Mouse (Mus musculus): Measurements from ENCODE around the gene Laptm5. TPM values are rescaled to one million over a fixed set of nuclear protein-coding genes. Genes with fewer than 3 reads are reported as not detected.

Laptm5 gene
- polyA plus RNA-seq, 1 experiment from 2014 or later: 25.9 TPM

DNA sequence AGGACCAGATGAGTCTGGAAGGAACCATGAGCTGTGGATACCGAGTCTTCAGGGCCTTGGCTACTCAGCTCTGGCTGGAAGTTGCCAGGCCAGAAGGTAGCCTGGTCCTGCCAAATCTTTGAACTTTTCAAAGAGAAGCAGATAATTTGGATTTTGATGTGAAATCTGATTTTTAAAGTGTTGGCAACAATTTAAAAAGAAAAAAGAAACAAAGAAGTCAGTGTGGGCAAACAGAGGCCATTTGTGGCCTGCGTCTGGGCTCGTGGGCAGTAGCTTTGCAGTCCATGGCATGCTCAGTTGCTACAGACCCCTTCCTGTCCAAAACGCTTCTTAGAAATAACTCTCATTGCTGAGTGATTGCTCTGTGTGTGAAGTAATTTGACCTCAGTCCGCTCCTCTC is 31.6 kb upstream of the Laptm5 start:
- Histone ChIP-seq H3K4me3 (no peak overlapping the region), H3K36me3 (no peaks in the 10 kb centered on the region), H3K4me2 (no peak overlapping the region), H3K4me1 (peaks cover 32% of the 10 kb centered on the region), H3K27ac (replicated peaks) (no peak overlapping the region), H3K9ac (no peak overlapping the region), H3K27me3 (replicated peaks) (peaks cover 15% of the 10 kb centered on the region), H3K9me3 (no peaks in the 10 kb centered on the region)
- WGBS: 59% methylated on average over 5 of the region's 5 CpGs
- ATAC-seq (ENCODE audit: extremely low read depth, insufficient number of reproducible peaks, low FRiP score, low TSS enrichment): no peak

DNA sequence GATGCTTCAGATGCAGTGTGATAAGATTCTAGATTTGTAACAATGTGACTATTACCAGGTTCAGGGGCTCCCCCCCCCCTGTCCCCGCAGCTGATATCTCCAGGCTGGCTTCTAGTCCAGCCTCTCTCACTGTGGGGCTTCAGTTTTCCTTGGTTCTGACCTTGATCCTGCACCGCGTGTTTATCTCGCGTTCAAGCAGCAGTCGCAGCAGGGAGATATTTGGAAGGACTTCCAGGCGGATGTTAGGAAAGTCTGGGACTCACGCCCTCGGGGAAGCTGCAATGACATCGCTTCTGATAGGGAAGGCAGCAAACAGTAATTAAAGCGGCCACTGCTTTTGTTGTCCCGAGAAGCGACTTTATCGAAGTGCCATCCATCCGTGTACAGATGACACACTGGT is 30.2 kb upstream of the Laptm5 start:
- no peak overlapping the region for H3K4me2 ChIP-seq
- H3K9ac ChIP-seq: 0 out of 2 replicates have a peak overlapping the region, but pooled peaks have one; percentile 15
- 32% methylated on average over 15 of the region's 15 CpGs for WGBS
- H3K4me1 ChIP-seq: peaks cover 31% of the 10 kb centered on the region
- H3K27ac ChIP-seq (replicated peaks): no peak overlapping the region
- H3K9me3 ChIP-seq: no peaks in the 10 kb centered on the region
- peaks cover 9% of the 10 kb centered on the region for H3K27me3 ChIP-seq (replicated peaks)
- no peak overlapping the region for H3K4me3 ChIP-seq
- H3K36me3 ChIP-seq: no peaks in the 10 kb centered on the region
- ATAC-seq (ENCODE audit: extremely low read depth, insufficient number of reproducible peaks, low FRiP score, low TSS enrichment): no peak

DNA sequence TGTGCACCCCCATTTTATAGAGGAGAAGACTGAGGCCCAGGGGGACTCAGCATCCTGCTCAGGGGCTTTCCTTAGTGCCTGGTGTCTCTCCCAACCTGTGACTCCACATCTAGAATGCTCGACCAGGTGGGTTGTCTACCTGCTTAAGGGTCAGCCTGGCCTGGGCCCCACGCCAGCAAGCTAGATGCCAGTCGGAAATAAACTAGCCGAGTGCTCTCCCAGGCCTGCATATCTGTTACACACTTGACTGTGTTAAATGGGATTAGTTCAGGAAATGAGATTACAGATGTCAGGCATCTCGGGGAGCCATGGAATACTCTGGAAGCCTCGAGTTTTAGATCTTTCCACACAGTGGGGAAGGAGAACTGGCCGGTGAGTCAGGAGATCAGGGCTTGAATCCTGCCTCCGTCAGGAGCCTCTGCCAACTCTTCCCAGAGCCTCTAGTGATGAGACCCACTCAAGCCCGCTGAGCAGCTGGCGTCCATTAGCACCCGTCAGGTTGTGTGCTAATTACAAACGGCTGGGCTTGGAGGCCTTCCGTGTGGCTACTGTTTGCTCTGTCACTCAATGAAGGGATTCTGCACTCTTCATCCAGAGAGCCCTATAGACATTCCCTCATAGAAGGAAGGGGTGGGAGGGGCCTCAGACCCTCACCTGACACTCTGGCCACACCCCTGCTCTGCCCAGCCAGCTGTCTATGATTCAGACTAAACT is 28.9 kb upstream of the Laptm5 start:
- Histone ChIP-seq H3K27me3 (replicated peaks) (peaks cover 13% of the 10 kb centered on the region), H3K4me2 (no peak overlapping the region), H3K4me3 (no peak overlapping the region), H3K27ac (replicated peaks) (no peak overlapping the region), H3K9me3 (no peaks in the 10 kb centered on the region), H3K9ac (no peak overlapping the region), H3K4me1 (peaks cover 24% of the 10 kb centered on the region), H3K36me3 (no peaks in the 10 kb centered on the region)
- no peak for ATAC-seq (ENCODE audit: extremely low read depth, insufficient number of reproducible peaks, low FRiP score, low TSS enrichment)
- WGBS: 20% methylated on average over 13 of the region's 13 CpGs

DNA sequence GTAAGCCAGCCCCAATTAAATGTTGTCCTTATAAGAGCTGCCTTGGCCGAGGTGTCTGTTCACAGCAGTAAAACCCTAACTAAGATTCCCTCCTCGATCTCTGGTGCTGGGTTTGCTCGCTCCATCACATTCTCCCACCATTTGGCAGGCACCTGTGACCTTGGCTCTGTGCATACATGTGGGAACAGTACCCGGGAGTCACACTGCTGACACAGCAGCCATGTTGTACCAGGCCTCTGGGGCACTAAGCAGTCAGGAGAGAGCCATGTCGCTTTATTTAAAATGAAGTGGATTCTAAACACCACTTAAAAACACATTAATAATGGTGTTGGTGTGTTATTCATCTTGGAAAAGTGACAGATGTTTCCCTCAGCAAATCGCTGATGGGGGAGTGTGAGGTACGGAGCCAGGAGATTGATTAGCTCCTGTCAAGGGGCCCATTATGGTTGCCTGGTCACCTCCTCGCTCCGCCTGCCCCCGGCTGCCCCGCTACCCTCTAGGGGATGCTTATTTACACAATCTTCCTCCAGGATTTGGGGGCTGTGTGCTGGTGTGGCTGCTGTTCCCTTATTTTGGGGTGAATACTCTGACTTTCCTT is 25.7 kb upstream of the Laptm5 start:
- no peak overlapping the region for H3K4me3 ChIP-seq
- no peak overlapping the region for H3K9ac ChIP-seq
- H3K27me3 ChIP-seq (replicated peaks): 0 out of 2 replicates have a peak, but pooled peaks cover 4% of the 10 kb centered on the region
- no peak overlapping the region for H3K27ac ChIP-seq (replicated peaks)
- H3K36me3 ChIP-seq: no peaks in the 10 kb centered on the region
- no peak overlapping the region for H3K4me2 ChIP-seq
- 62% methylated on average over 11 of the region's 11 CpGs for WGBS
- no peaks in the 10 kb centered on the region for H3K9me3 ChIP-seq
- H3K4me1 ChIP-seq: peaks cover 31% of the 10 kb centered on the region
- ATAC-seq (ENCODE audit: extremely low read depth, insufficient number of reproducible peaks, low FRiP score, low TSS enrichment): no peak

DNA sequence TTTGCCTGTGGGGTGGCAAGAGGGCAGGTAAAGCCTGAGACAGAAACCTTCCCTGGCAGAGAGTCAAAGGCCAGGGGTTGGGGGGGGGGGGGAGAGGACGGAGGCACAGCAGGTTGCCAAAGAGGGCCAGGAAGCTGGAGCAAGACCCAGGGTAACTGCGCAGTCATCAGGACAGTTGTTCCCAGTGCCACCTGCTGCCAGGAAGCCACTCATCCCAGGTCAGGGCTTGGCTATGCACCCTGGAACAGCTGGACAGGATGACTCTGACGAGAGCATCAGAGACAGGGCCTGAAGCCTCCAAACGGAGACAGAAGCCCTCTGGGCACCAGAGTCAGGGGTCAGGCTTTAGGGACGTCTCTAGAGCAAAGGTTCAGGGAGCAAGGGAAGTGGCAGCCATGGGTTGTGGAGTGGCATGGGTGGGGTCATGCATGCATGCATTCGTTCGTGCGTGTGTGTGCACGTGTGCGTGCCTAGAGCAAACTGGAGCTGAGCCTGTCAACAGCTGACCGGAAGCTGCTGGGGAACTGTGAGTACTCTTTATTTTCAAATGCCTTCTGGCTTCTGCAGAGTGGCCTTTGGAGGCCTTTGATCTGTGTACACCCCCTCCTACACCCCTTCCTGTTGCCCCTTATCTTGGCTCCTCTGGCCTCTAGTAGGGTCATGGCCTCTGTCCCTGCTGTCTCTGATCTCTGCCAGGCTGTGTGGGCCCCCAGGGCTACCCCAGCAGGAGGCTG is 23.0 kb upstream of the Laptm5 start:
- Histone ChIP-seq H3K36me3 (no peaks in the 10 kb centered on the region), H3K9me3 (no peaks in the 10 kb centered on the region), H3K27ac (replicated peaks) (no peak overlapping the region), H3K9ac (no peak overlapping the region), H3K4me2 (no peak overlapping the region), H3K4me3 (no peak overlapping the region), H3K27me3 (replicated peaks) (peaks cover 4% of the 10 kb centered on the region; the same call in 1 of the 2 replicates), H3K4me1 (peaks cover 13% of the 10 kb centered on the region)
- WGBS: 29% methylated on average over 11 of the region's 11 CpGs
- no peak for ATAC-seq (ENCODE audit: extremely low read depth, insufficient number of reproducible peaks, low FRiP score, low TSS enrichment)

DNA sequence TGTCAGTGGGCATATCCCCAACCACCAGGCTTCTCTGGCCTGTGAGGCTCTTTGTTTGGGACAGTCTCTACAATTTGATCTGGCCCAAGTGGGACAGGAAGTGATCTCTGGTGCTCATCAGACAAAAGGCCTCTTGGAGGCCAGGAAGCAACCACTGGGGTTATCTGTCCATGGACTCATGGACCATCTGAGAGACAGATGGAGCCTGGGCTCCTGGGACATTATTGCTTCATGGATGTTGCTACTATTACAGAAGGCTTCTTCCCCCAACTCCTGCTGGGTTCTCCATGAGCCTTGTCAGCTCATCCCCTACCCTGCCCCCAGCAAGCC is 22.4 kb upstream of the Laptm5 start:
- peaks cover 4% of the 10 kb centered on the region; the same call in 1 of the 2 replicates for H3K27me3 ChIP-seq (replicated peaks)
- H3K4me2 ChIP-seq: no peak overlapping the region
- no peak overlapping the region for H3K9ac ChIP-seq
- H3K9me3 ChIP-seq: no peaks in the 10 kb centered on the region
- H3K27ac ChIP-seq (replicated peaks): no peak overlapping the region
- ATAC-seq (ENCODE audit: extremely low read depth, insufficient number of reproducible peaks, low FRiP score, low TSS enrichment): no peak
- peaks cover 13% of the 10 kb centered on the region for H3K4me1 ChIP-seq
- H3K36me3 ChIP-seq: no peaks in the 10 kb centered on the region
- no peak overlapping the region for H3K4me3 ChIP-seq

DNA sequence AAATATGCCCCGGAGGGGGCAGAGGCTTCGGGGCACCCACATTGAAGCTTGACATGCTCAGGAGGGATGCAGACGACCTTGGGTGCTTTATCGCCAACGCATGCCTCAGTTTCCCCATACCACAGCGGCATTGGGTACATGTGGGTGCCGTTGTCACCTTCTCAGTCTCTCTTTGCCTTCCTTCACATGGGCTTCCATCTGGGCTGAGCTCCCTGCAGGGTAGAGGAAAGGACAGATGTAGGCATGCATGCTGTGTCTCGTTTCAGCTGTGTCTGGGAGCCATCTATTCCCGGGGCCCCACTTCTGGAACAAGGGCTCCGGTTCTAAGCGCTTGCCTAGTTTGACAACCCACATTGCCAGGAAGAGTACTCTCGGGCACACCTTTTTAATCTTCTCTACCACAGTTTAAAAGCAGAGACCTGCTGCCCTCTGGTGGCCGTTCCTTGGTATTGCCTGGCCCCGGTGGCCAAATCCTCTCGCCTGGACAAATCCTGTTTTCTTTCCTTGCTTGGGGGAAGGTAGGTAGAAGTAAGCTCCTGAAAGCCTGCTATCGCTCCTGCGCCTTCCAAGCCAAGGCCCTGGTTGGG is 20.8 kb upstream of the Laptm5 start:
- Histone ChIP-seq H3K4me1 (peaks cover 13% of the 10 kb centered on the region), H3K9ac (no peak overlapping the region), H3K27me3 (replicated peaks) (peaks cover 4% of the 10 kb centered on the region; the same call in 1 of the 2 replicates), H3K36me3 (no peaks in the 10 kb centered on the region), H3K4me3 (no peak overlapping the region), H3K4me2 (no peak overlapping the region), H3K27ac (replicated peaks) (no peak overlapping the region), H3K9me3 (no peaks in the 10 kb centered on the region)
- no peak for ATAC-seq (ENCODE audit: extremely low read depth, insufficient number of reproducible peaks, low FRiP score, low TSS enrichment)
- 28% methylated on average over 17 of the region's 17 CpGs for WGBS

DNA sequence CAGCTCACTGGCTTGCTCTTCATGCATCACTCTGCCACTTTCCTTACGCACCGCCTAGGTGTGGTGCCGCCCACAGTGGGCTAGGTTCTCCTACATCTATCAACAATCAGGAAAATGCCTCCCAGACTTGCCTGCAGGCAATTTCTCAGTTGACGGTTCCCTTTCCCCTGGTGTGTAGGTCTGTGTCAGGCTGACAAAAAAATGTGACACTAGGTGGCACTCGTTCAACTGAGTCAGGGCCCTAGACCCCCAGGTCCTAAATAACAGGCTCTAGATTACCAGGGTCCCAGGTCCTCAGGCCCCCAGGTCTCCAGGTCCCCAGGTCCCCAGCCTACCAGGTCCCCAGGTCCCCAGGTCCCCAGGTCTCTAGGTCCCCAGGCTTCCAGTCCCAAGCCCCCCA is 19.2 kb upstream of the Laptm5 start:
- WGBS: 53% methylated on average over 5 of the region's 5 CpGs
- Histone ChIP-seq H3K27ac (replicated peaks) (no peak overlapping the region), H3K9ac (no peak overlapping the region), H3K4me1 (peaks cover 13% of the 10 kb centered on the region), H3K4me3 (no peak overlapping the region), H3K4me2 (no peak overlapping the region), H3K36me3 (no peaks in the 10 kb centered on the region), H3K27me3 (replicated peaks) (no peaks in the 10 kb centered on the region; the same call in 1 of the 2 replicates), H3K9me3 (no peaks in the 10 kb centered on the region)
- no peak for ATAC-seq (ENCODE audit: extremely low read depth, insufficient number of reproducible peaks, low FRiP score, low TSS enrichment)

DNA sequence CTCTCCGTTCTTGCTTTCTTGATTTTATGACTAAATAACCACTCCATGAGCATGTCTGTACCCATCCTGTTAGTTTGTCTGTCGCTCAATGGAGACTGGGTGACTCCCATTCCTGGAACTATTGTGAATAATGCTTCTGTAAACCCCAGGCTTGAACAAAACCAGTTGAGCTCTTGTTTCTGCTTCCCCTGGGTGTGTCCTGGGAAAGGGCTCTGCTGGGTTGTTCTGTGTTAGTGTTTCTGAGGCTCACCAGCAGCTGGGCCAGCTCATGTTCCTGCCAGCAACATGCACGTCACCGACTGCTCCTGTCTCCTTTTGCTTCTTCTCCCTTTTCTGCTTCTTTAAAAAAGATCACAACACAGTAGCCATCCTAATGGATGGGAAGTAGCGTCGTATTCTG is 17.2 kb upstream of the Laptm5 start:
- Histone ChIP-seq H3K36me3 (no peaks in the 10 kb centered on the region), H3K27ac (replicated peaks) (no peak overlapping the region), H3K4me2 (no peak overlapping the region), H3K9ac (no peak overlapping the region), H3K4me3 (no peak overlapping the region), H3K4me1 (peaks cover 14% of the 10 kb centered on the region), H3K27me3 (replicated peaks) (no peaks in the 10 kb centered on the region; the same call in 1 of the 2 replicates), H3K9me3 (no peaks in the 10 kb centered on the region)
- no peak for ATAC-seq (ENCODE audit: extremely low read depth, insufficient number of reproducible peaks, low FRiP score, low TSS enrichment)
- 75% methylated on average over 6 of the region's 6 CpGs for WGBS

DNA sequence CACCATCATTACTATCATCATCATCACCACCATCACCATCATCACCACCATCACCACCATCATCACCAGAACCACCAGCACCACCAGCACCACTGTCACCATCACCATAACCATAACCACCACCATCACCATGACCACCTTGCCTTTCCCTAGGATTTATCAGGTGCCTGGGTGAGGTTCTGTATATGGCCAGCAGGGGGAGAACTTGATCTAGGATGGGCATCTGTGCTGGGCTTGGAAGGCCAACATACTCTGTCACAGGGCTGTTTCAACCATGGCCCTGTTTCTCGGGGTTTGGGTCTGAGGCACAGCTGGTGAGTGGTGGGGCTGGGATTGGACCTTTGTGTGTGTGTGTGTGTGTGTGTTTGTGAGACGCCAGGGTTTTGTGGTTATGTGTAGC is 16.6 kb upstream of the Laptm5 start:
- 70% methylated on average over 2 of the region's 2 CpGs for WGBS
- no peak overlapping the region for H3K4me2 ChIP-seq
- no peaks in the 10 kb centered on the region; the same call in 1 of the 2 replicates for H3K27me3 ChIP-seq (replicated peaks)
- H3K27ac ChIP-seq (replicated peaks): no peak overlapping the region
- H3K4me1 ChIP-seq: peaks cover 14% of the 10 kb centered on the region
- ATAC-seq (ENCODE audit: extremely low read depth, insufficient number of reproducible peaks, low FRiP score, low TSS enrichment): no peak
- no peak overlapping the region for H3K4me3 ChIP-seq
- H3K9ac ChIP-seq: no peak overlapping the region
- H3K9me3 ChIP-seq: no peaks in the 10 kb centered on the region
- H3K36me3 ChIP-seq: no peaks in the 10 kb centered on the region

DNA sequence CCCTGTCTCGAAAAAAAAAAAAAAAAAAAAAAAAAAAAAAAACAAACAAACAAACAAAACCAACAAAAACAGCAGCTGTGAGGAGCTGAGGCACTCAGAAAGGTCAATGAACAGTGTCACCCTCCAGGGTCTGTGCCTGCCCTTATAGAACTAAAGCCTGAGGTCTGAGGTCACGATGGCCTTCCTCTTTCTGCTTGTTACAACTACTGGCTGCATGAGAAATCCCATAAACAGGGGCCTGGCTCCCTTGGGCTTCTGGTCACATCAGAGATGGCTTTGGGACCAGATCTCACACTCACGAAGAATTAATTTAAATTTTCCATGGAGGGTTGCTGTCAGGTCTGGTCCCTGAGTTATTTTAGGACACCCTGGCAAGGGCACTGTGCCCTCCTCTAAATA is 13.5 kb upstream of the Laptm5 start:
- Histone ChIP-seq H3K27ac (replicated peaks) (0 out of 2 replicates have a peak overlapping the region, but pooled peaks have one; percentile 26), H3K4me1 (peaks cover 21% of the 10 kb centered on the region), H3K4me3 (no peak overlapping the region), H3K4me2 (no peak overlapping the region), H3K9ac (no peak overlapping the region), H3K9me3 (no peaks in the 10 kb centered on the region), H3K36me3 (no peaks in the 10 kb centered on the region), H3K27me3 (replicated peaks) (no peaks in the 10 kb centered on the region)
- 61% methylated on average over 2 of the region's 3 CpGs for WGBS
- no peak for ATAC-seq (ENCODE audit: extremely low read depth, insufficient number of reproducible peaks, low FRiP score, low TSS enrichment)

Data from heart, embryonic 13.5 days (tissue).